Mouse (Mus musculus): ENCODE measurements around the gene Clasrp.
A peak's percentile ranks its signal among the peaks of the same experiment; 100 is the strongest.

Gene Clasrp

GRCm38 (mm10) chr7:19561765-19562642 lies 42.3 kb downstream of the Clasrp start:
- DNase-seq, result peak; percentile 90

- DNase-seq, result peak; percentile 75
Measured at GRCm38 (mm10) chr7:19561431-19561764, 42.9 kb downstream of the Clasrp start.

GRCm38 (mm10) chr7:19560491-19561260 lies 43.6 kb downstream of the Clasrp start:
- peak; percentile 52 for DNase-seq

DNA sequence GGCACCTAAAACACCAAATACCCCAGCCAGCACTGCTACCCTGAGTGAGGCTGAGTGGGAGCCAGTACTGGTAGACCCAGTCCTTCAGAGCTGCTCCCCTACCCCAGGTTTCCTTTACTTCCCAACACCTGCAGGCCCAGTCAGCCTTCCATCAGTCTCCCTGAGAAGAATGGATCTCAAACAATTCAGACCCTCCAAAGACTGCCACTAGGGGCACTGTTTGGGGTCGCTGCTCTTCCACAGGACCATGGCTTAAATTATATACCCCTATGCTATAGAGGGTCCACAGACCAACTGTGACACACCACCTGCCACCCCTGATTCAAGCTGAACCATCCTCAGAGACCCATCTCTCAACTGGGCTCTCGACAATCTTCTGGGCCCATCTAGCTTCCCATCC lies 45.3 kb downstream of the Clasrp start:
- no peak for DNase-seq

DNA sequence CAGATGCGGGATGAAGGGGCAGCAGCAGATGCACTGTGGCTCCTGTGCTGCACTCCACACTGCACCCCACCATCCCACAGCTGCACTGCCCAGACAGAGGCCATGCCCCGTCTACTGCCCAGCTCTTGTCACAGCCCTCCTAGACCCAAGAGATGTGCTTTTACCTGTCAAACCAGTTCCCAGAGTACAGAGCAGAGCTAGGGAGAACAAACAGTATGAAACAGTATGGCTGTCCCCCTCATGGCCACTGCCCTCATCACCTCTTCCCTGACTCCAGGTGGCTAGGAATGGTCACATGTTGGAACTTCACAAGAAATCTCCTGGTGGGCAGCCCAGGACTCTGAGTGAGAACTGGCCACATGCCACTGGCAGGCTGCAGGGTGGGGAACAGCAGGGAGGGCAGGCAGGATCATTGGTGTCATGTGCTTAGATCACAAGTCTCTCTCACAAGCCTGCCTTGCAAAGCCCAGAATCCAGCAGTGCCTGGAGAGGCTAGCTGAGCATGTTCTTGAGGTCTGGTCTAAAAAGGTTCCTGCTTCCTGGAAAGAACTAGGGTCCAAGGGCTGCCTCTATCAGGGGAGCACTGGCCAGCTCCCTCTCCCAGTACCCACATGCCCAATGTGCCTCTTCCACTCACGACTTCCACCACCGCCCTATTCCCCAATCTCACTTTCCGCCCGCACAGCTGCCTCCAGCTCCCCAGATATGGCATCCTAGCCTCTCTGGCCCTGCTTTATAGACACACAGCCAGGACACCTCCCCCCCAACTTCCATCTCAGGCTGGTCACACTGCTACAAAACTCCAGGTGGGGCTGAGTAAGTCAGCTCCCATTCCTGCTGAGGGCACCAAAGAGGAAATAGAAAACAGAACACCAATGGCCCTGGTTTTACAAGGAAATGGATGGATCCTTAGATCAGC lies 46.0 kb downstream of the Clasrp start:
- peak; percentile 41 for DNase-seq

GRCm38 (mm10) chr7:19557086-19557485 lies 47.2 kb downstream of the Clasrp start:
- peak; percentile 65 for DNase-seq

- DNase-seq, result no peak
Measured at GRCm38 (mm10) chr7:19554168-19554567, 50.1 kb downstream of the Clasrp start.

GRCm38 (mm10) chr7:19552443-19552842 lies 51.8 kb downstream of the Clasrp start:
- DNase-seq, result no peak

- no peak for DNase-seq
Measured at GRCm38 (mm10) chr7:19551634-19552033, 52.7 kb downstream of the Clasrp start.

GRCm38 (mm10) chr7:19549394-19549793 lies 54.9 kb downstream of the Clasrp start:
- DNase-seq, result no peak

DNA sequence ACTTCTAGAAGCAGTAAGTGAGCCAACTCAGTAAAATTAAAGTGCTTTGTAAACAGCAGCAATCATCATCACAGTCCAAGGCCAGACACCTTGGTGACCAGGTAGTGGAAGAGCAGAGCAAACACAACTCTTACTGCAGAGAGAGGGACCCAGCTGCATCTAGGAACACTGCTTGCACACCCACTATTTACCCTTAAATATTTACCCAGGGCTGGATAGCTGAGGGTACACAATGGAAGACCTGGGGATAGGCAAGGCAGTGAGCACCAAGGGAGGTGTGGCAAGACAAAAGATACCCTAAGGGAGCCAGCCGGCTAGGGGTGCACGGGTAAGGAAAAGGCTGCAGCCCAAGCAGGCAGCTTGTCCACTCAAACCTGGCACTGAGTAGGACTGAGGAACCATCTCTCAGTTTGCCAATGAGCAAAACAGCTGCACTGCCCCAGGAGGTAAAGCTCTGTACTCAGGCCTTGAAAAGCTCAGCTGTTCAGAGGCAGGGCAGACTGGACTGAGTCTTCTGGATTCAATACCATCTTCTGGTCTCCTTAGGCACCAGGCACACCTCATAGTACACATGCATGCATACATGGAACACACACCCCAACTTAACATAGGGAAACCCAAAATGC lies 56.8 kb downstream of the Clasrp start:
- DNase-seq, result no peak

DNA sequence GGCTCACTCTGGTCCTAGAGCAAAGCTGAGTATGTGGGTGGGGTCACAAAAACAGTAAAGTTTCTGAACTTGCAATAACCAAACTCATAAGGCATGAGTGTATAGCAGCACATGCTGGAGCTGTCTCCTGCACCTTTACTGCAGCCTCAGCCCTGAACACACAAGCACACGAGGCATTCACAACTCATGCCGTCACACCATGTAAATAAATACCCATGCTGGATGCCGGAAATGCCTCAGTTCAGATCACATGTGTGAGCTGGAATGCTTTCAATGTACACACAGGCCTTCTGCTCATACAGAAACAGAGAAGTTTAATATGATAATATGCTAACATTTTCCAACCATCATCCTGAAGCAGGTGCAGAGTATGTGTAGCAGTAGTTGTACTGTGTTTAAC lies 58.3 kb downstream of the Clasrp start:
- DNase-seq, result no peak

- no peak for DNase-seq
Measured at GRCm38 (mm10) chr7:19543584-19543983, 60.7 kb downstream of the Clasrp start.

- peak; percentile 83 for DNase-seq
Measured at GRCm38 (mm10) chr7:19542155-19542691, 62.1 kb downstream of the Clasrp start.

- DNase-seq, result no peak
Measured at GRCm38 (mm10) chr7:19541681-19542154, 62.6 kb downstream of the Clasrp start.

DNA sequence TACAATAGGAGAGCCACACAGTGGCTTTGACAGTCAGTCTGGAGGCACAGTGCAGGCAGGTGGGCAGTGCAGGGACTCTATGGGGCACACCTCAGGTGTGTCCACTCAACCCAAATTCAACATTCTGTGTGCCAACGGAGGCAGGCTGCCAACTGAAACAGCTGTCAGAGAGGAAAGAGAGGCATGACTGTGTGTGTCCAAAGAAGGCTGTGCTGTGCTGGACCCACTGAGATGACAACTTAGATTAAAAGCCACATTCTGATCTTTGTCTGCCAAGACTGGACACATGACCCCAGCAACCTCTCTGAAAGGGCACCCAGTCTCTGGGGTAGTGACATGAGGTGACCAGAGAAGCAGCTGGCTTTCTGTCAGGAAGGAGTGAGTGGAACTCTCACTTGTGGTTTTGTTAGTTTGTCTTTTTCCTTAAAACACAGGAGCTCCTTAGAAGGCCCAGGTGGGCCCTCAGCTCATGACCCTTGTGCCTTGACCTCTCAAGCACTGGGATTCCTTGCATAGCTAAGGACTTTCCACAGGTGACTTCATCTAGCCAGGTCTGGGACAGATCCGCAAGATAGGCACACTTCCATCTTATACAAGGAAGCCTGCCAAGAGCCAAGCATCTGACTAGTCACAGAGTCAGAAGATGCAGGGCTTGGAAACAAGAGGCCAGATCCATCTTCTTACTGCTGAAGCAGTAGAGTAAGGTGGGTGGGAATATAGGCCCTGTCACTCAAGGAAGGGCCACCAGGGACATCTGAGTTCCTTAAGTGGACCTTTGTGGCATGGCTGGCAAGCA lies 63.3 kb downstream of the Clasrp start:
- DNase-seq, result peak; percentile 67

- DNase-seq, result no peak
Measured at GRCm38 (mm10) chr7:19534676-19535075, 69.6 kb downstream of the Clasrp start.

DNA sequence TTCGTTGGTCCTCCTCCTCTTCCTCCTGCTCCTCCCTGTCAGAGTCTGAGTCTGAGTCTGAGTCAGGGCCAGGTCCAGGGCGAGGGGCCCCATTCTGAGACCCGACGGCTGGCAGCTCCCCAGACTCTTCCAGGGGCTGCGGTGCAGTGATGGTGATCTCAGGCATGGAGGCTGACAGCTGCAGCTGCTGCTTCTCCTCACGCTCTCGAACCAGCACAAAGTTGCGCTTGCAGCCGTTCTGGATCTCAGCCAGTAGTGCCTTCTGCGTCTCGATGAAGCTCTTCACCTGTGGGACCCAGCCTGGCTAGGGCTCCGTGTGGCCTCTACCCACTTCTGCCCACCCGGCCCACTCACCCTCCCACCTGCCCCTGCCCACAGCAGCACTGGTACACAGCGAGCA lies 72.0 kb downstream of the Clasrp start:
- DNase-seq, result no peak

- DNase-seq, result no peak
Measured at GRCm38 (mm10) chr7:19531077-19531476, 73.2 kb downstream of the Clasrp start.
